Mouse (Mus musculus): ENCODE measurements around the gene Mgll.

GRCm38 (mm10) chr6:88736741-88737508 is 12.7 kb downstream of the Mgll start:
- TF ChIP-seq POLR2A (IDR thresholded peaks at IDR 0.05; ENCODE audit: insufficient read depth, low read depth, low read length) (no peak), CTCF (IDR thresholded peaks at IDR 0.05) (no peak)
